Mouse (Mus musculus): Measurements from ENCODE around the gene Vmp1. TPM values are rescaled to one million over a fixed set of nuclear protein-coding genes. Genes with fewer than 3 reads are reported as not detected.

The Vmp1 gene
- polyA plus RNA-seq, 1 experiment from 2014 or later = 99.7 TPM

DNA sequence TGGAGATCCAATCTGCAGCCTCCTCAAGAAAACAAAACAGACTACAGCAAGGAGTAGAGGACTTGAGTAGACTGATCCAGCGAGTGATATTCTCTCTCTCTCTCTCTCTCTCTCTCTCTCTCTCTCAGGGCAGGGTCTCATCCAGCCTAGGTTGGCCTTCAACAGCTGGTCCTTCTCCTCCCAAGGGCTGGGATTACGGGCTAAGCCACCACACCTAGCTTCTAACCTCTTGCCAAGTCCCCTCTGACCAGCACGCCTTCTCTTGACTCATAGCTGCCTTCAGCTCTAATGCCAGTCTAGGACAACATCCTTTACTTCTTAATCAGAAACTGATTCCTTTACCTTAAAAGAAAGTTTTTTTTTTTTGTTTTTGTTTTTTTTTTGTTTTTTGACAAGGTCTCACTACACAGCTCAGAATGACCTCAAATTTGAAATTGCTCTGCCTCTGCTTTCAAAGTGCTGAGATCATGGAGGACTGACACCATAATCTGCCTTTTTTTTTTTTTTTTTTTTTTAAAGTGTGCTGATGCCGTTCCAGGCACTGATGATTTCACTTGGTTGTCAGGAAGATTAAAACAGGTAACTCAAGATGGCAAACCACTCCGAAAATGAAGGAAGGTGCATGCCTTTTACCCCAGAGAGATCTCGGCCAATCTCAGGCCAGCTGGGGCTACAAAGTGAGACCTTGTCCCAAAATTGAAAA, 105.4 kb downstream of the Vmp1 start:
- Histone ChIP-seq H3K27ac (replicated peaks; ENCODE audit: low read depth, low read length) (no peak overlapping the region), H3K4me3 (ENCODE audit: low read depth, low read length) (no peak overlapping the region), H3K9me3 (replicated peaks; ENCODE audit: control insufficient read depth, low read length) (no peaks in the 10 kb centered on the region), H3K4me1 (ENCODE audit: control insufficient read depth, insufficient read depth, low read length) (peaks cover 3% of the 10 kb centered on the region; the same call in 1 of the 2 replicates), H3K9ac (replicated peaks; ENCODE audit: low read length) (no peak overlapping the region), H3K27me3 (ENCODE audit: control insufficient read depth, insufficient read depth, low read length) (no peaks in the 10 kb centered on the region), H3K36me3 (replicated peaks; ENCODE audit: control insufficient read depth, insufficient read depth, low read depth, low read length) (no peaks in the 10 kb centered on the region), H3K4me2 (ENCODE audit: low read depth, low read length) (no peak overlapping the region)
- WGBS = 75% methylated on average over 6 of the region's 6 CpGs
- DNase-seq (ENCODE audit: low spot score) (no peak), ATAC-seq (replicated peaks; ENCODE audit: insufficient number of reproducible peaks, low FRiP score, low TSS enrichment, low read depth) (no peak)

DNA sequence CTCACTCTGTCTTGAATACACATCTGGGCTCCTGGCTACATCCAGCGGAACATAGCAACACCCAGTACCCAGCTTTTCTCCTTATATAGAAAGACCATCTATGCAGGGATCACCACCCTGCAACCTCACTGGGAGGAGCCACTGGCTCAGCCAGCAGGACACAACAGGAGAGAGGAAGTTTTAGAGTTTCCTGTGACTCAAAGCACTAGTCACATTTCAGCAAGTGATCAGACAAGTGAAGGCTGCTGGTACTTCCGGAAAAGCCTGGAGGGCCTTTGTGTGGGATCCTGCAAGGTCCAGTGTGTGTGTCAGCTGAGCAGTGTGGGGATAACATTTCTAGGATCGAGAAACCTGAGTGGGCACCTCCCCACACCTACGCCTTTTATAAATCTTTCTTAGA, 106.4 kb downstream of the Vmp1 start:
- no peak for DNase-seq (ENCODE audit: low spot score)
- no peak overlapping the region for H3K27ac ChIP-seq (replicated peaks; ENCODE audit: low read depth, low read length)
- no peaks in the 10 kb centered on the region for H3K9me3 ChIP-seq (replicated peaks; ENCODE audit: control insufficient read depth, low read length)
- H3K27me3 ChIP-seq (ENCODE audit: control insufficient read depth, insufficient read depth, low read length) = no peaks in the 10 kb centered on the region
- no peak overlapping the region for H3K9ac ChIP-seq (replicated peaks; ENCODE audit: low read length)
- no peak overlapping the region for H3K4me2 ChIP-seq (ENCODE audit: low read depth, low read length)
- WGBS = 64% methylated on average over 4 of the region's 4 CpGs
- no peak for ATAC-seq (replicated peaks; ENCODE audit: insufficient number of reproducible peaks, low FRiP score, low TSS enrichment, low read depth)
- H3K4me1 ChIP-seq (ENCODE audit: control insufficient read depth, insufficient read depth, low read length) = peaks cover 3% of the 10 kb centered on the region; the same call in 1 of the 2 replicates
- no peak overlapping the region for H3K4me3 ChIP-seq (ENCODE audit: low read depth, low read length)
- no peaks in the 10 kb centered on the region for H3K36me3 ChIP-seq (replicated peaks; ENCODE audit: control insufficient read depth, insufficient read depth, low read depth, low read length)

DNA sequence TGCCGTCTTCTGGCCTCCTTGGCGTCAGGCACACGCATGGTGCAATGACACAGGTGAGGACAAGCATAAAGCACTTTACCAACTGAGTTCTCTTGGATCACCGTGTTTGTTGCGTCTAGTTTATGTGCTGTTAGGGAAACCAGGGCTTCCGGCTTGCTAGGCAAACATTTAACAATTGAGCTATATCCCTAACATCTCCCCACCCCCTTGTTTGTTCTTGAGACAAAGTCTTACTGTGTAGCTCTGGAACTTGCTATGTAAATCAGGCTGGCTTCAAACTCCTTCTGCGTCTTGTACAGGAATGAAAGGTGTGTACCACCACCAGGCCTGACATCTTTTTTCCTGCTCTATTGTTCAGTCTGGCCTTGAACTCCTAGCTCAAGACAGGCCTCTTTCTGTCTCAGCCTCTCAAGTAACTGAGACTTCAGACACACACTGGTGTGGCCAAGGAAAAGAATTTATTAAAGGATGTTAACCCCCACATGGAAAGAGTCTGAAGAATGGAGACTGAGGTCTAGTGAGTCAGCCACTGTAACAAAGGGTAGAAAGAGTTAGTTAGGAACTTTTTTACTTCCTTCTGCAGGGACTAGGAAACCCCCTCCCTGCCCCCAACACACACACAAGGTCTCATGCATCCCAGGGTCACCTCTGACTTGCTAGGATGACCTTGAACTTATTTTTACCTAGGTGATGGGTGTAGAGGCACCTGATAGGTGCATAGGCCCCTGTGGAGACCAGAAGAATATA, 107.8 kb downstream of the Vmp1 start:
- Histone ChIP-seq H3K4me2 (ENCODE audit: low read depth, low read length) (no peak overlapping the region), H3K27ac (replicated peaks; ENCODE audit: low read depth, low read length) (no peak overlapping the region), H3K9ac (replicated peaks; ENCODE audit: low read length) (no peak overlapping the region), H3K9me3 (replicated peaks; ENCODE audit: control insufficient read depth, low read length) (no peaks in the 10 kb centered on the region), H3K4me1 (ENCODE audit: control insufficient read depth, insufficient read depth, low read length) (peaks cover 3% of the 10 kb centered on the region; the same call in 1 of the 2 replicates), H3K36me3 (replicated peaks; ENCODE audit: control insufficient read depth, insufficient read depth, low read depth, low read length) (no peaks in the 10 kb centered on the region), H3K4me3 (ENCODE audit: low read depth, low read length) (no peak overlapping the region), H3K27me3 (ENCODE audit: control insufficient read depth, insufficient read depth, low read length) (no peaks in the 10 kb centered on the region)
- DNase-seq (ENCODE audit: low spot score) (no peak), ATAC-seq (replicated peaks; ENCODE audit: insufficient number of reproducible peaks, low FRiP score, low TSS enrichment, low read depth) (no peak)
- 85% methylated on average over 7 of the region's 7 CpGs for WGBS

DNA sequence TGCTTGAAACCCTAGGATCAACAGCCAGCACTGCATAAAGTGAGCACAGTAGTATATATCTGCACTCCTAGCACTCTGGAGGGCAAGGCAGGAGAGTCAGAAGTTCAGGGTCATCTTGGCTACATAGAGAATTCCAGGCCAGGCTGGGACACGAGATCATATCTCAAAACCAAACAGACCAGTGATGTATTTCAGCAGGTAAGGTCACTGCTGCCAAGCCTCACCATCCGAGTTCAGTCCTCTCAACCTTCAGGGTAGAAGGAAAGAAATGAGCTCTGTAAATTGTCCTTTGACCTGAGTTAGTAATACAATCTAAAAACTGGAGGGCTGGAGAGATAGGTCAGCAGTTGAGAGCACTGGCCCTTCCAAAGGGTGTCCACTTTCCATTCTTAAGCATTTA, 109.2 kb downstream of the Vmp1 start:
- Histone ChIP-seq H3K27ac (replicated peaks; ENCODE audit: low read depth, low read length) (no peak overlapping the region), H3K4me3 (ENCODE audit: low read depth, low read length) (no peak overlapping the region), H3K9me3 (replicated peaks; ENCODE audit: control insufficient read depth, low read length) (no peaks in the 10 kb centered on the region), H3K36me3 (replicated peaks; ENCODE audit: control insufficient read depth, insufficient read depth, low read depth, low read length) (no peaks in the 10 kb centered on the region), H3K27me3 (ENCODE audit: control insufficient read depth, insufficient read depth, low read length) (no peaks in the 10 kb centered on the region), H3K4me1 (ENCODE audit: control insufficient read depth, insufficient read depth, low read length) (peaks cover 3% of the 10 kb centered on the region; the same call in 1 of the 2 replicates), H3K9ac (replicated peaks; ENCODE audit: low read length) (no peak overlapping the region), H3K4me2 (ENCODE audit: low read depth, low read length) (no peak overlapping the region)
- ATAC-seq (replicated peaks; ENCODE audit: insufficient number of reproducible peaks, low FRiP score, low TSS enrichment, low read depth) = no peak
- WGBS = 45% methylated on average over 2 of the region's 2 CpGs
- no peak for DNase-seq (ENCODE audit: low spot score)

DNA sequence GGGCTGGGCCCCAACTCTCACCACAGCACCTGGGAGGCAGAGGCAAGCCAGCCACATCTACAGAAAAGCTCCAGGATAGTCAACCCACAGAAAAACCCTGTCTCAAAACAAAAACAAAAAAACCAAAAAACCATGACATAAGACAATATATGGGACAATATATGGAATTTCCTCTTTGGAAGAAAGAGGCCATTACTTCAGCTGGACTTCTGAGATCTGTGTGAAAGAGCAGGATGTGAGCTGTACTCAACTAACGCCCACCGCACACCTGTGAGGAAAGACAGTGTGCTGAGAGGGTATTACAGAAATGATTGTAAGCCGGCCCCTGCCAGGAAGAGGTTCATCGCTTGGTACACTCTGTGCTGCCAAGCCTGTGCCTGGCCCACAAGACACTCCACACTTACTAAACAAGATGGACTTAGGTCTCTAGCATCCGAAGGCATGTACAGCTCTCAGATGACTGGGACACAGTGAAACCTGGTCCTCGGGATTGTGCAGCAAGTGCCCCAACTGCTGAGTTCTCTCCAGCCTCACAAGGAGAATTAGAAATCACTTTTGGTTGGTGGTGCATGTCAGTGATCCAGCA, 109.9 kb downstream of the Vmp1 start:
- H3K4me1 ChIP-seq (ENCODE audit: control insufficient read depth, insufficient read depth, low read length) = no peaks in the 10 kb centered on the region; the same call in 1 of the 2 replicates
- no peaks in the 10 kb centered on the region for H3K36me3 ChIP-seq (replicated peaks; ENCODE audit: control insufficient read depth, insufficient read depth, low read depth, low read length)
- WGBS = 89% methylated on average over 6 of the region's 6 CpGs
- H3K9ac ChIP-seq (replicated peaks; ENCODE audit: low read length) = no peak overlapping the region
- H3K27me3 ChIP-seq (ENCODE audit: control insufficient read depth, insufficient read depth, low read length) = no peaks in the 10 kb centered on the region
- no peak overlapping the region for H3K4me2 ChIP-seq (ENCODE audit: low read depth, low read length)
- no peak overlapping the region for H3K27ac ChIP-seq (replicated peaks; ENCODE audit: low read depth, low read length)
- no peak for ATAC-seq (replicated peaks; ENCODE audit: insufficient number of reproducible peaks, low FRiP score, low TSS enrichment, low read depth)
- H3K9me3 ChIP-seq (replicated peaks; ENCODE audit: control insufficient read depth, low read length) = no peaks in the 10 kb centered on the region
- H3K4me3 ChIP-seq (ENCODE audit: low read depth, low read length) = no peak overlapping the region
- DNase-seq (ENCODE audit: low spot score) = no peak

DNA sequence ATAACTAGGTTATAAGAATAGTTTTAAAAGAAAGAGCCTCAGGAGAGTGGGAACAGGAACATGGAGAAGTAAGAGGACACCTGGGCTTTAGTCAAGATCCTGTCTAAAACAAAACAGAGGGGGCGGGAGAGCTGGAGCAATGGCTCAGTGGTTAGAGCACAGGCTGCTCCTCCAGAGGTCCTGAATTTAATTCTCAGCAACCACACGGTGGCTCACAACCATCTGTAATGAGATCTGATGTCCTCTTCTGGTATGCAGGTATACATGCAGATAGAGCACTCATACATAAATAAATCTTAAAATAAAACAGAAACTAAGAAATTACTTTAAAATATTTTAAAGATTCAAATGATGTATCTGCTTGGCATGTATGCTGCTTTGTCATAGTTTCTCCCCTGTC, 111.0 kb downstream of the Vmp1 start:
- no peak for ATAC-seq (replicated peaks; ENCODE audit: insufficient number of reproducible peaks, low FRiP score, low TSS enrichment, low read depth)

DNA sequence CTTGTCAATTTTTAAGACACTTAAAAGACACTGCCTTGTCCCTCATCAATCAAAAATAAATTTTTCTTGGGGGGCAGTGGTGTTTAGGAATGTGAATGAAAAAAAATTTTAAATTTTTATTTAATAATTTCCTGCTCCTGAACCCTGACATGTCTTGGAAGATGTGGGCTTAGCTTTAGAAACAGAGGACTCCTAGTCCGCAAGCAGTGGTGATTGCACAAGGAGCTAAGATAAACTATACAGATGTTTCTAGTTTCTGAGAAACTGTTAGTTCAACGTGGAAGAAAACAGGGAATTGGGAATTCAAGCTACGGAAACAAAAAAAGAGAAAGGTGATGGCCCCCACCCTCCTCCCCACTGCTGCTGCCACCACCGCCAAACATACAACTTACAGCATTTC, 111.8 kb downstream of the Vmp1 start:
- Histone ChIP-seq H3K9me3 (replicated peaks; ENCODE audit: control insufficient read depth, low read length) (no peaks in the 10 kb centered on the region), H3K4me1 (ENCODE audit: control insufficient read depth, insufficient read depth, low read length) (no peaks in the 10 kb centered on the region; the same call in 1 of the 2 replicates), H3K4me3 (ENCODE audit: low read depth, low read length) (no peak overlapping the region), H3K36me3 (replicated peaks; ENCODE audit: control insufficient read depth, insufficient read depth, low read depth, low read length) (no peaks in the 10 kb centered on the region), H3K27me3 (ENCODE audit: control insufficient read depth, insufficient read depth, low read length) (no peaks in the 10 kb centered on the region), H3K9ac (replicated peaks; ENCODE audit: low read length) (no peak overlapping the region), H3K4me2 (ENCODE audit: low read depth, low read length) (no peak overlapping the region), H3K27ac (replicated peaks; ENCODE audit: low read depth, low read length) (peak overlapping the region; percentile 72; the same call in 1 of the 2 replicates)
- ATAC-seq (replicated peaks; ENCODE audit: insufficient number of reproducible peaks, low FRiP score, low TSS enrichment, low read depth) = no peak
- WGBS = 27% methylated on average over 4 of the region's 4 CpGs
- no peak for DNase-seq (ENCODE audit: low spot score)

More for the DNA sequence above, 111.0 kb downstream of the Vmp1 start:
- H3K27ac ChIP-seq (replicated peaks; ENCODE audit: low read depth, low read length) = no peak overlapping the region
- H3K36me3 ChIP-seq (replicated peaks; ENCODE audit: control insufficient read depth, insufficient read depth, low read depth, low read length) = no peaks in the 10 kb centered on the region
- H3K9ac ChIP-seq (replicated peaks; ENCODE audit: low read length) = no peak overlapping the region
- no peaks in the 10 kb centered on the region for H3K9me3 ChIP-seq (replicated peaks; ENCODE audit: control insufficient read depth, low read length)
- H3K4me1 ChIP-seq (ENCODE audit: control insufficient read depth, insufficient read depth, low read length) = no peaks in the 10 kb centered on the region; the same call in 1 of the 2 replicates
- H3K4me3 ChIP-seq (ENCODE audit: low read depth, low read length) = no peak overlapping the region
- 64% methylated on average over 2 of the region's 2 CpGs for WGBS
- no peak for DNase-seq (ENCODE audit: low spot score)
- no peaks in the 10 kb centered on the region for H3K27me3 ChIP-seq (ENCODE audit: control insufficient read depth, insufficient read depth, low read length)
- H3K4me2 ChIP-seq (ENCODE audit: low read depth, low read length) = no peak overlapping the region

All from embryonic facial prominence, embryonic 11.5 days (tissue).